Mouse (Mus musculus) CH12.LX (cell line): Measurements from ENCODE around the gene Ripply1.

Source experiments
- BHLHE40 ChIP-seq: IDR thresholded peaks from 2 replicates; pipeline ENCODE4 v1.6.1; 2011; ENCODE audit warnings: mild to moderate bottlenecking, low read depth, low read length, improper control_type of control experiment
- CTCF ChIP-seq, 2 experiments: IDR thresholded peaks in 1 of 2; conservative IDR thresholded peaks in 1 of 2; 2 replicates each; pipeline ENCODE4 v1.5.1; 2011 to 2012; ENCODE audit warnings: low read depth in 2 of 2, low read length in 2 of 2, improper control_type of control experiment in 1 of 2, inconsistent platforms in 1 of 2, mild to moderate bottlenecking in 1 of 2, moderate library complexity in 1 of 2
- EP300 ChIP-seq: IDR thresholded peaks from 2 replicates; pipeline ENCODE4 v1.6.1; 2011; ENCODE audit warnings: low read length, improper control_type of control experiment
- POLR2A ChIP-seq: IDR thresholded peaks from 2 replicates; pipeline ENCODE4 v1.6.1; 2011; ENCODE audit warnings: low read depth, mild to moderate bottlenecking, improper control_type of control experiment, low read length
- POLR2AphosphoS2 ChIP-seq: IDR thresholded peaks from 2 replicates; pipeline ENCODE4 v1.6.1; 2011; ENCODE audit warnings: low read depth, low read length, improper control_type of control experiment
- RAD21 ChIP-seq: IDR thresholded peaks from 2 replicates; pipeline ENCODE4 v1.6.1; 2011; ENCODE audit warnings: low read depth, mild to moderate bottlenecking, low read length, improper control_type of control experiment, moderate library complexity
- USF2 ChIP-seq: conservative IDR thresholded peaks from 2 replicates; pipeline ENCODE4 v1.6.1; 2011; ENCODE audit warnings: low read depth, low read length, improper control_type of control experiment
- ZC3H11A ChIP-seq: IDR thresholded peaks from 2 replicates; pipeline ENCODE4 v1.6.1; 2012; ENCODE audit warnings: low read depth, mild to moderate bottlenecking, inconsistent platforms, low read length, improper control_type of control experiment
- ZNF384 ChIP-seq: IDR thresholded peaks from 2 replicates; pipeline ENCODE4 v1.6.1; 2012; ENCODE audit warnings: low read depth, low read length, improper control_type of control experiment, inconsistent platforms

GRCm38 (mm10) chrX:139762546-139762945 is 19.6 kb downstream of the Ripply1 start:
- TF ChIP-seq ZNF384 (no peak), CTCF (conservative IDR thresholded peaks at IDR 0.05 in 1 of 2, IDR thresholded peaks at IDR 0.05 in 1 of 2; ENCODE audit: low read depth in 2 of 2, low read length in 2 of 2) (peak in 1 of 2 experiments; percentile 70; a peak in 2 of 4 replicates), ZC3H11A (no peak; the same call in 1 of the 2 replicates), BHLHE40 (no peak), RAD21 (peak; percentile 64), POLR2AphosphoS2 (no peak), POLR2A (no peak), USF2 (no peak), EP300 (no peak)
